Mouse (Mus musculus): ENCODE data around the gene Nfkbib. TPM values are rescaled to one million over a fixed set of nuclear protein-coding genes. Genes with fewer than 3 reads are reported as not detected.
A peak's percentile ranks its signal among the peaks of the same experiment; 100 is the strongest.

Nfkbib gene
- polyA plus RNA-seq, 1 experiment = 32.1 TPM

DNA sequence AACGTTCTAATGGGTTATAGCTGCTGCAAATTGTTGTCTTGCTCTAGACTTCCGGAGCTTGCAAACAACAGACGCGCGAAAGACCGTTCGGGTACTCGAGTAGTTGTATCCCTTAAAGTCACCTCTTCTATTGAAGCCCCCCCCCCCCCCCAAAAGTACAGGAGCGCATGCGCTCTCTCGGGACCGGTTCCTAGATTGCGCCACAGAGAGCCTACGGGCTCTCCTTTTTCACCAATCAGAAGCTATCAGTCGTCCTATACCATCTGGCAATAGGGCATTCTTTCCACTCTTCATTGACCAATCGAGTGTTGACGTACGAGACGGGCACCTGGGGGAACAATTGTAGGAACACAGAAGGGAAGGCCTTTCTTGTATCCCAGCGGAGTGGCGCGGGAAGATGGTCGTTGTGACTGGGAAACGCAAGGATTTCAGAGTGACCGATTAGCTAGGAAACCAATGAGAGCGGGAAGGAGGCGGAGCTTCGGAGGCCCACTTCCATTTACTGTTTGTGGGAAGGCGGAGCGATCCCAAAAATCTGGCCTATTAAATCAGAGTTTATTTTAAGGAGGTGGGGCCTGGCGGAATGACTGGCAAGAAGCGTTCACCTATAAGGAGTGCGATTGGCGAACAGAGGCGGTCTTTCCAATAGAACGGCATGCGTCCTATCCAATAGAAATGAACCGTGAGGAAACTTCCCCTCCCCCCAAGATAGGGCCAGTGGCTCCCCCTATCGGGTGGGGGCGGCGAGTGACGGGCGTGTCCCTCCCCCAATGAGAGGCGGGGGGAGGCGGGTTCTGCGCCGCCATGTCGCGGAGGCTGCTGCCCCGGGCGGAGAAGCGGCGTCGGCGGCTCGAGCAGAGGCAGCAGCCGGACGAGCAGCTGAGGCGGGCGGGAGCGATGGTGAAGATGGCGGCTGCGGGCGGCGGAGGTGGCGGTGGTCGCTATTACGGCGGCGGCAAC is 43.1 kb upstream of the Nfkbib start:
- no peak for TF ChIP-seq CTCF (IDR thresholded peaks at IDR 0.05; ENCODE audit: low read depth, low read length)
- no peak for TF ChIP-seq POLR2A (IDR thresholded peaks at IDR 0.05; ENCODE audit: borderline replicate concordance, low read depth, low read length)

DNA sequence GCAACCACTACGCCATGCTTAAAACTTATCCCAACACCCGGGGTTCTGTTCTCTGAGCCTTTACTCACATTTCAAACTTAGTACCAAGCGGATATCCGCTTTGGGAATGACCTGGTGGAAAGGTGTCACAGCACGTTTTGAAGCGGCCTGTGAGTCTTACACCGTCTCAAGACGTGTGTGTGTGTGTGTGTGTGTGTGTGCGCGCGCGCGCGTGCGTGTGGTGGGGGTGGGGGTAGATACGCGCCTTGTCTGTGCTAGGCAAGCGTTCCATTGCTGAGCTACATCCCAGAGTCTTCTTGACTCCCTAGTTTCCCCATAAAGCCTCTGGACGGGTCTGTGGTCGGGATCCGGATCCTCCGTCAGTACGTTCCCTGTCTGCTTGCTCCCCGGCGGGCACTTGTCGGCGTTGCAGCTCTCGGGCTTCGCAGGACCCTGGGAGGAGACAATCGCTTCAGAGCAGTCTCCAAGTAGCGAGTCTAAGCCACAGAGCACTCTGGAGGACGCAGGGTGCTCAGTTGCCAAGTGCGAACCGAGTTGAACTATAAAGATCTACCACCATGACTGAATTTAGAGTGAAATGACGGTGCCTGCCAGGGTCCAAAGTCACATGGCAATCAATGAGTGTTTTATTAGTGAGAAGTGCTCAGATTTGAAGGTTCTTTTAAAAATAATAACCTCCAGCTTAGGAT is 42.2 kb upstream of the Nfkbib start:
- peaks cover 25% of the 10 kb centered on the region for H3K4me1 ChIP-seq (ENCODE audit: control insufficient read depth, insufficient read depth, low read length)

More for the DNA sequence above, 43.1 kb upstream of the Nfkbib start:
- peak overlapping the region; percentile 77 for H3K4me3 ChIP-seq (ENCODE audit: insufficient read depth, low read length)
- peaks cover 31% of the 10 kb centered on the region for H3K4me1 ChIP-seq (ENCODE audit: control insufficient read depth, insufficient read depth, low read length)
- H3K27ac ChIP-seq (ENCODE audit: insufficient read depth, low read depth, low read length) = peak overlapping the region; percentile 92

GRCm38 (mm10) chr7:28808957-28809393 is 41.7 kb upstream of the Nfkbib start:
- peaks cover 22% of the 10 kb centered on the region for H3K4me1 ChIP-seq (ENCODE audit: control insufficient read depth, insufficient read depth, low read length)
- TF ChIP-seq POLR2A (IDR thresholded peaks at IDR 0.05; ENCODE audit: borderline replicate concordance, low read depth, low read length) (no peak), CTCF (IDR thresholded peaks at IDR 0.05; ENCODE audit: low read depth, low read length) (no peak)
- H3K27ac ChIP-seq (ENCODE audit: insufficient read depth, low read depth, low read length) = peak overlapping the region; percentile 92
- H3K4me3 ChIP-seq (ENCODE audit: insufficient read depth, low read length) = peak overlapping the region; percentile 77

More for the DNA sequence above, 42.2 kb upstream of the Nfkbib start:
- H3K4me3 ChIP-seq (ENCODE audit: insufficient read depth, low read length) = peak overlapping the region; percentile 77
- peak overlapping the region; percentile 92 for H3K27ac ChIP-seq (ENCODE audit: insufficient read depth, low read depth, low read length)
- TF ChIP-seq CTCF (IDR thresholded peaks at IDR 0.05; ENCODE audit: low read depth, low read length) (no peak), POLR2A (IDR thresholded peaks at IDR 0.05; ENCODE audit: borderline replicate concordance, low read depth, low read length) (no peak)

GRCm38 (mm10) chr7:28808221-28808941 is 41.1 kb upstream of the Nfkbib start, which contains the start of gene Hnrnpl:
Gene Hnrnpl (plus strand): TSS chr7:28808541.
- TF ChIP-seq CTCF (IDR thresholded peaks at IDR 0.05; ENCODE audit: low read depth, low read length) (no peak), POLR2A (IDR thresholded peaks at IDR 0.05; ENCODE audit: borderline replicate concordance, low read depth, low read length) (no peak)
- Histone ChIP-seq H3K27ac (ENCODE audit: insufficient read depth, low read depth, low read length) (peak within 1 kb of the TSS; percentile 92), H3K4me1 (ENCODE audit: control insufficient read depth, insufficient read depth, low read length) (peaks cover 20% of the 10 kb centered on the region), H3K4me3 (ENCODE audit: insufficient read depth, low read length) (peak within 1 kb of the TSS; percentile 77)

- peak overlapping the region; percentile 92 for H3K27ac ChIP-seq (ENCODE audit: insufficient read depth, low read depth, low read length)
- TF ChIP-seq POLR2A (IDR thresholded peaks at IDR 0.05; ENCODE audit: borderline replicate concordance, low read depth, low read length) = no peak
- no peak for TF ChIP-seq CTCF (IDR thresholded peaks at IDR 0.05; ENCODE audit: low read depth, low read length)
- H3K4me3 ChIP-seq (ENCODE audit: insufficient read depth, low read length) = peak overlapping the region; percentile 77
- peaks cover 20% of the 10 kb centered on the region for H3K4me1 ChIP-seq (ENCODE audit: control insufficient read depth, insufficient read depth, low read length)
These were observed 40.4 kb upstream of the Nfkbib start for GRCm38 (mm10) chr7:28807641-28808220.

- Histone ChIP-seq H3K27ac (ENCODE audit: insufficient read depth, low read depth, low read length) (no peak overlapping the region), H3K4me3 (ENCODE audit: insufficient read depth, low read length) (no peak overlapping the region), H3K4me1 (ENCODE audit: control insufficient read depth, insufficient read depth, low read length) (peaks cover 22% of the 10 kb centered on the region)
- TF ChIP-seq CTCF (IDR thresholded peaks at IDR 0.05; ENCODE audit: low read depth, low read length) = 0 out of 2 replicates have a peak, but pooled peaks have one; percentile 29
- no peak for TF ChIP-seq POLR2A (IDR thresholded peaks at IDR 0.05; ENCODE audit: borderline replicate concordance, low read depth, low read length)
These were observed 39.6 kb upstream of the Nfkbib start for GRCm38 (mm10) chr7:28806869-28807268.

GRCm38 (mm10) chr7:28803756-28804155 is 36.4 kb upstream of the Nfkbib start:
- TF ChIP-seq POLR2A (IDR thresholded peaks at IDR 0.05; ENCODE audit: borderline replicate concordance, low read depth, low read length) = no peak
- no peak for TF ChIP-seq CTCF (IDR thresholded peaks at IDR 0.05; ENCODE audit: low read depth, low read length)
- Histone ChIP-seq H3K4me1 (ENCODE audit: control insufficient read depth, insufficient read depth, low read length) (peaks cover 24% of the 10 kb centered on the region), H3K27ac (ENCODE audit: insufficient read depth, low read depth, low read length) (no peak overlapping the region), H3K4me3 (ENCODE audit: insufficient read depth, low read length) (no peak overlapping the region)

GRCm38 (mm10) chr7:28802846-28803588 is 35.7 kb upstream of the Nfkbib start:
- H3K27ac ChIP-seq (ENCODE audit: insufficient read depth, low read depth, low read length) = no peak overlapping the region
- H3K4me3 ChIP-seq (ENCODE audit: insufficient read depth, low read length) = no peak overlapping the region
- TF ChIP-seq POLR2A (IDR thresholded peaks at IDR 0.05; ENCODE audit: borderline replicate concordance, low read depth, low read length) (no peak), CTCF (IDR thresholded peaks at IDR 0.05; ENCODE audit: low read depth, low read length) (no peak)
- peaks cover 23% of the 10 kb centered on the region for H3K4me1 ChIP-seq (ENCODE audit: control insufficient read depth, insufficient read depth, low read length)
